ENCODE assay signal across 14 mouse cellular contexts in genomic region chr11:59313944-59314343, GRCm38 (mm10). TPM values are rescaled to one million over a fixed set of nuclear protein-coding genes. Genes with fewer than 3 reads are reported as not detected.
DNase-seq lines count a peak whose midpoint lies in the region; ATAC-seq and TF ChIP-seq lines count a peak whose summit lies in the region.
"Had no signal": no experiment of that assay in that cellular context is flagged by ENCODE, and none has a peak within 500 bp of the region (broad histone marks: within the 10 kb centered on the region; RNA-seq: fewer than 3 reads in every experiment).

No protein-coding gene starts in this region.

- no peaks in the 10 kb centered on the region for H3K36me3 ChIP-seq in neural tube, embryonic 12.5 days
- no peaks in the 10 kb centered on the region for H3K36me3 ChIP-seq in stomach, postnatal 0 days (ENCODE audit: control insufficient read depth, insufficient read depth, low read length)
- H3K36me3 ChIP-seq: heart, embryonic 12.5 days had no signal

- DNase-seq in adrenal gland, postnatal 10 days: peak; percentile 35
- no peak for DNase-seq in adrenal gland, postnatal 4 days (ENCODE audit: low spot score in 2 of 2)
- peak; percentile 31 for DNase-seq in kidney, adult 18-20 months
- no peak for DNase-seq in kidney, postnatal 14 days
- DNase-seq in neural tube, embryonic 10.5 days (ENCODE audit: extremely low spot score, low spot score): no peak
- no peak for DNase-seq in stomach, postnatal 0 days (ENCODE audit: low spot score)
- DNase-seq: cerebellum, adult 18-20 months; embryo, embryonic 11 days; liver, postnatal 0 days had no signal

- H3K4me2 ChIP-seq in neural tube, embryonic 12.5 days (replicated peaks): no peak overlapping the region
- 0 out of 2 replicates have a peak overlapping the region, but pooled peaks have one; percentile 5 for H3K4me2 ChIP-seq in stomach, postnatal 0 days (replicated peaks; ENCODE audit: low read depth)
- H3K4me2 ChIP-seq: heart, embryonic 12.5 days had no signal

- H3K9me3 ChIP-seq in neural tube, embryonic 12.5 days: no peaks in the 10 kb centered on the region
- no peaks in the 10 kb centered on the region for H3K9me3 ChIP-seq in stomach, postnatal 0 days (ENCODE audit: control insufficient read depth, low read length)
- H3K9me3 ChIP-seq: heart, embryonic 12.5 days had no signal

- TF ChIP-seq CTCF in stomach, postnatal 0 days (IDR thresholded peaks at IDR 0.05; ENCODE audit: low read depth): no peak

- TF ChIP-seq EP300 in stomach, postnatal 0 days (optimal IDR thresholded peaks at IDR 0.05): no peak

- no peak overlapping the region for H3K4me3 ChIP-seq in neural tube, embryonic 12.5 days
- no peak overlapping the region for H3K4me3 ChIP-seq in stomach, postnatal 0 days (ENCODE audit: low read depth, low read length)
- H3K4me3 ChIP-seq: heart, embryonic 12.5 days had no signal

- 77% methylated on average over 11 of the region's 11 CpGs for WGBS in neural tube, embryonic 12.5 days
- 43% methylated on average over 11 of the region's 11 CpGs for WGBS in stomach, postnatal 0 days

- H3K9ac ChIP-seq in neural tube, embryonic 12.5 days: 0 out of 2 replicates have a peak overlapping the region, but pooled peaks have one; percentile 5
- H3K9ac ChIP-seq in stomach, postnatal 0 days (ENCODE audit: low read length): no peak overlapping the region; the same call in 1 of the 2 replicates
- H3K9ac ChIP-seq: heart, embryonic 12.5 days; liver, postnatal 0 days had no signal

- H3K27me3 ChIP-seq in neural tube, embryonic 12.5 days (replicated peaks): peaks cover 10% of the 10 kb centered on the region
- no peaks in the 10 kb centered on the region for H3K27me3 ChIP-seq in stomach, postnatal 0 days (ENCODE audit: control insufficient read depth, insufficient read depth, low read length)

- no peak for ATAC-seq in neural tube, embryonic 12.5 days (ENCODE audit: low FRiP score, low read depth)
- no peak for ATAC-seq in stomach, postnatal 0 days (ENCODE audit: low FRiP score, low TSS enrichment)
- ATAC-seq in megakaryocyte progenitor cell, adult 5-6 weeks (replicated peaks; ENCODE audit: poor library complexity): no peak
- ATAC-seq: liver, postnatal 0 days had no signal

- H3K27ac ChIP-seq in neural tube, embryonic 12.5 days: no peak overlapping the region
- H3K27ac ChIP-seq in stomach, postnatal 0 days (replicated peaks): 0 out of 2 replicates have a peak overlapping the region, but pooled peaks have one; percentile 13

- peaks cover 35% of the 10 kb centered on the region for H3K4me1 ChIP-seq in neural tube, embryonic 12.5 days
- H3K4me1 ChIP-seq in stomach, postnatal 0 days (replicated peaks; ENCODE audit: control insufficient read depth, insufficient read depth): peaks cover 3% of the 10 kb centered on the region; the same call in 1 of the 2 replicates

RNA-seq across cellular contexts. Expression of gene Wnt9a, which starts 7.2 kb away (rescaled TPM):
- 1 to 10 TPM; 1.7 to 3.5 TPM for total RNA-seq in adrenal gland, postnatal 10 days (2021)
- 1 to 10 TPM; 1.9 to 2.5 TPM for total RNA-seq in adrenal gland, postnatal 4 days (2021)
- polyA plus RNA-seq in neural tube, embryonic 12.5 days (2016; fragmentation: Nextera tagmentation; extraction: Ambion mirVana): 3.9 and 4.2 TPM in 2 replicates
- polyA plus RNA-seq in stomach, postnatal 0 days (2015; fragmentation: Nextera tagmentation; extraction: Ambion mirVana): 2.3 and 2.8 TPM in 2 replicates
- total RNA-seq in megakaryocyte progenitor cell, adult 5-6 weeks (2015): not detected in 2 replicates
- not detected in 2 replicates for total RNA-seq in megakaryocyte progenitor cell, adult 5-6 weeks (2017)

RNA-seq across cellular contexts. Expression of gene Wnt3a, which starts 23.4 kb away (rescaled TPM):
- total RNA-seq in adrenal gland, postnatal 10 days (2021): not detected
- not detected for total RNA-seq in adrenal gland, postnatal 4 days (2021)
- 3.4 and 4.1 TPM in 2 replicates for polyA plus RNA-seq in neural tube, embryonic 12.5 days (2016; fragmentation: Nextera tagmentation; extraction: Ambion mirVana)
- 2.0 and 2.5 TPM in 2 replicates for polyA plus RNA-seq in stomach, postnatal 0 days (2015; fragmentation: Nextera tagmentation; extraction: Ambion mirVana)
- total RNA-seq in megakaryocyte progenitor cell, adult 5-6 weeks (2015): not detected in 2 replicates
- total RNA-seq in megakaryocyte progenitor cell, adult 5-6 weeks (2017): not detected in 2 replicates
- total RNA-seq: left cerebral cortex, postnatal 25 days had no signal
- polyA plus RNA-seq: liver, postnatal 0 days; spleen, adult 2 months had no signal

Comparison
In these comparisons a context has a peak if more than half of its experiments do, and no peak if none do; other contexts are left out.
1. DNase-seq: peak in adrenal gland, postnatal 10 days (single experiment) and kidney, adult 18-20 months (single experiment); none in adrenal gland, postnatal 4 days (0 of 2), kidney, postnatal 14 days (single experiment), neural tube, embryonic 10.5 days (single experiment) and stomach, postnatal 0 days (single experiment).